Mouse (Mus musculus) urinary bladder, adult 2 months (tissue): ENCODE data around the gene Fbxo40. TPM values are rescaled to one million over a fixed set of nuclear protein-coding genes. Genes with fewer than 3 reads are reported as not detected.

ENCODE experiments used
- DNase-seq: peaks from one replicate; pipeline ENCODE4 v3.0.0; 2022; ENCODE audit warnings: low spot score
- polyA plus RNA-seq: library from polyadenylated mRNA; depleted of rRNA; stranded (reverse); fragments of >200 nt; gene quantifications from 2 replicates; pipeline ENCODE4 v1.2.3, GENCODE M21; 2012; rRNA removed

The Fbxo40 gene
- polyA plus RNA-seq, result 0.01 TPM in 1 of 2 replicates, not detected in the other

- no peak for DNase-seq
Observed at GRCm38 (mm10) chr16:36989999-36990625, at the start of gene Fbxo40. Fbxo40 (minus strand) TSS chr16:36990467.

- DNase-seq, result no peak
Observed at GRCm38 (mm10) chr16:37034751-37035150, 44.5 kb upstream of the Fbxo40 start.

GRCm38 (mm10) chr16:37031996-37032395 is 41.7 kb upstream of the Fbxo40 start:
- DNase-seq, result no peak

DNA sequence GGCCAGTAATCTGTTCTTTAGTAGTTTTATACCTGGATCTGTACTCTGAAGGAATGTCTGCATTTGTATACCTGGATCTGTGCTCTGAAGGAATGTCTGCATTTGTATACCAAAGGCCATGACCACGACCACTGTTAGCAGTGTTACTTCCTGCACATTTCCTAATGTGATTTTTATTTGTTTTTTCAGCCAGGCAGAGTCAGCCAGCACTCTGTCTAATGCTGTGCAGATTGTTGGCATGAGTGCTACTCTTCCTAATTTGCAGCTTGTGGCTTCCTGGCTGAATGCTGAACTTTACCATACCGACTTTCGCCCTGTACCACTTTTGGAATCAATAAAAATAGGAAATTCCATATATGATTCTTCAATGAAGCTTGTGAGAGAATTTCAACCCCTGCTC is 37.3 kb upstream of the Fbxo40 start:
- no peak for DNase-seq

GRCm38 (mm10) chr16:37012336-37012735 is 22.1 kb upstream of the Fbxo40 start:
- DNase-seq, result no peak

- no peak for DNase-seq
Observed at GRCm38 (mm10) chr16:37011922-37012289, 21.6 kb upstream of the Fbxo40 start.

GRCm38 (mm10) chr16:37011061-37011921 is 21.0 kb upstream of the Fbxo40 start, which contains the start of gene Polq:
Polq (plus strand) TSS chr16:37011786.
- peak; percentile 66 for DNase-seq

GRCm38 (mm10) chr16:37010370-37010769 is 20.1 kb upstream of the Fbxo40 start:
- no peak for DNase-seq

- DNase-seq, result no peak
Observed at GRCm38 (mm10) chr16:37009262-37009661, 19.0 kb upstream of the Fbxo40 start.

DNA sequence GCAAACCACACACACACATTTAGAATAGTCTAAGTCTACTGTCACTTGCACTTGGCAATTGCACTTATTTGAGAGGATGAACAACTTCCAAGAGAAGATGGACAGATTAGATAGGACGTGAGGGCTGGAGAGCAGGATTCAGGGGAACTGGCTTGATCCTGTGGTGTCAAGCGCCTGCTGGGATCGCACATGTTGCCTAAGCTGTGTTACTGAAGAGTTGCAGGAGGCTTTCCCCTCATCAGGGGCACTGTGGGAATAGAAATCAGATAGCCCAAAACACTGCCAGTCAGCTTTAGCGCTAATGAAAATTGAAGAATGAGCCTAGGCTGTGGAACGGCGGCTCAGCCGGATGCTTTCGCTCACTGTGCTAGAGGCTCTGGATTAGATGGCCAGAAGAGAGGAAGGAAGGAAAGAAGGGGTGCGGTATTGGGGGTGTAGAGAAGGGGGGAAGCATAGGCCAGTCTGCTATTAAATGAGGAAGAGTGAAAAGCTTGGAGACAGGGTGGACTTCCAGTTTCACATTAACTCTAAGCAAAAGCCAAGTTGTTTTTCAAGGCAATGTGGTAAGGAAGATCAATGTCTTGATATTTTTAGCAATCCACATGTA is 9.2 kb upstream of the Fbxo40 start:
- DNase-seq, result no peak

GRCm38 (mm10) chr16:36997650-36998049 is 7.4 kb upstream of the Fbxo40 start:
- no peak for DNase-seq

DNA sequence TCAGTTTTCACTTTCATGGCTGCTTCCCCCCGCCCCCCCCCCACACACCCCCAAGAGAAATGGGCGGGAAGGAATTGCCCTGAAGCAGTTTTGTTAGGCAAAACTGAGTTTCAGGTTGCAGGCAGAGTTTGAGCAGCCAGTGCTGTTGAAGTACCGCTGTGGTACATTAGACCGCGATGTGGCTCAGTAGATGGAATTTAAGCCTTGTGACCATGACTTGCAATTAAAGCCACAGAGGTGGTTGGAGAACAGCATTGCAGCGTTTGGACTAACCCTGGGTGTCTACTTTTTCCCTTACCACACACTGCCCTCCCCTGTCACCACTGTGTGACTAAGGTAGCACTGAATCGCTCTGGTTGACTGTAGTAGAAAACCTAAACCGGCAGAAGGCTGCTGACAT is 774 bp downstream of the Fbxo40 start:
- no peak for DNase-seq

DNA sequence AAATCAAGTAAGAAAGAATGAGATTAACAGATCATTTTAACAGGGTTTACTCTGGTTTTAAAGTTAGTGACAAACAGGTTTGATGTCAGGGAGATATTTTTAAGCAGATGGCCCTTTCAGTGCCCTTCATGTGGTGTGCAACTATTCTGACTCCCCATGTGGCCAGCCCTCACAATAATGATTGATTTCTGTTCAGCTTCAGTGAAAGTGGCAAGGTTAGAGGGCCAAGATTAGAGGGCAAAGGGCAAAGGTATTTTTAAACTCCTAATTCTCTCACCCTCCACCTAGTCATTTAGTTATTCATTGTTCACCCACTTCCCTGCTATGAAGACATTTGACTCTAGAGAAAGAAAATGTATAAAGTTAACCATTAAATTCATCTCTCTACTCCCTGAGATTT is 2.2 kb downstream of the Fbxo40 start:
- no peak for DNase-seq

DNA sequence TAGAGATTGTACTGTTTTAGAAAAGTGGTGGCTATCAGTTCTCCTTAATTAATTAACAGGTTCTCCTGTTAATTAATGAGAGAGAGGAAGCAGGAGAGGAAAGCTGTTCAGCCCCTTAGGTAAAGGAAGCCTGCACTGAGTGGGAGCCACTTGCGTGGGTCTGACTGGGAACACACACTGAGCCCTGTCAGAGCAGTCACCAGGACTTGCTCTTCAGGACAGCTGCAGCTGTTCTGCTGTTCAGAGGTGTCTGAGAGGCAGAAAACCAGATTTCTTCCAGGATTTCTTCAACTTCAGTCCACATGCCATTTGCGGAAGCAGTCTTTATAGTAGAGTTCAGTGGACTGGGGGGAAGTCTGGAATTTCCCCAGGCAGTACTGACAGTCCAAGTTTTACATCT is 2.9 kb downstream of the Fbxo40 start:
- no peak for DNase-seq

DNA sequence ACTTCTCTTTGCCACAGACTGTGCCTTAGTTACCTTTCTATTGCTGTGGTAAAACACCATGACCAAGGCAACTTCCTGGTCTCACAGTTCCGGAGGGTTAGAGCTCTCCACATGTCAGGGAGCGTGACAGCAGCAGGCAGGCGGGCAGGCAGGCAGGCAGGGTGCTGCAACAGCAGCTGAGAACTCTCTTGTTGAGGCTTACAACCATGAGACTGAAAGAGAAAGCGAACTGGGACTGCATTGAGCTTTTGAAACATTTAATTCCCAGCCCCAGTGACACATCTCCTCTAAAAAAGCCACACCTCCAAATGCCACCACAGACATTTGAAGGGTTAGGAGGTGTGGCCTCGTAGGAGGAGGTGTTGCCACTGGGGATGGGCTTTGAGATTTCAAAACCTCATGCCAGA is 4.6 kb downstream of the Fbxo40 start:
- DNase-seq, result no peak

- no peak for DNase-seq
Observed at GRCm38 (mm10) chr16:36983796-36984195, 6.5 kb downstream of the Fbxo40 start.

DNA sequence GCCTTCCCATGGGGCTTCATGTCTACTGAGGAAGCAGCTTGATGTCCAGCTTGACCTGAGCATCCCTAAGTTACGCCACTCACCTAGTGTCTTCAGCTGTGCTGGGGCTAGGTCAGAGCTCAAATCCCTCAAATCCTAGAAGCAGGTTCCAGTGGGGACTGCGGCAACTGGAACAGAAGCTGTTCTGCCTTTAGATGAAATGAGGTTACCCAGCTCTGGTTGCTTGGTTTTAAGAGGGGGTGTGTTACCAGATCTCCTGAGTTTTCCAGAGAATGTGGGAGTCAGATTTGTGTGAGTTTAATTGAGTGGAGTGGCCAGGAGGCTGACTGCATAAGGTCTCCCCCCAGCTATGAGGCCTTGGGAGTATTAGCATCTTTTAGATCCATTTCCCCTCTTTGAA is 11.1 kb downstream of the Fbxo40 start:
- no peak for DNase-seq

DNA sequence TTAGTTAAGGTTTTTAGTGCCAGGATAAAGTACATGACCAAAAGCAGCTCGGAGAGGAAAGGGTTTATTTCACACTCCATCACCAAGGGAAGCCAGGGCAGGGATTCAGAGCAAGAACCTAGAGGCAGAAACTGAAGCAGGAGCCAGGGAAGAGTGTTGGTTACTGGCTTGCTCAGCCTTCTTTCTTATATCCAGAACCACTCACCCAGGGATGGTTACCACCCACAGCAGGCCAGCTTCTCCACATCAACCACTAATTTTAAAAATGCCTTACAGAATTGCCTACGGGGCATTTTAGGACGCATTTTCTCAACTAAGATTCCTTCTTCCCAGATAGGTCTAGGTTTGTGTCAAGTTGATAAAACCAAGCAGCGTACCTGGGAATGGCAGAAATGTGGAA is 26.9 kb downstream of the Fbxo40 start:
- DNase-seq, result no peak

GRCm38 (mm10) chr16:36955106-36955505 is 35.2 kb downstream of the Fbxo40 start:
- no peak for DNase-seq

DNA sequence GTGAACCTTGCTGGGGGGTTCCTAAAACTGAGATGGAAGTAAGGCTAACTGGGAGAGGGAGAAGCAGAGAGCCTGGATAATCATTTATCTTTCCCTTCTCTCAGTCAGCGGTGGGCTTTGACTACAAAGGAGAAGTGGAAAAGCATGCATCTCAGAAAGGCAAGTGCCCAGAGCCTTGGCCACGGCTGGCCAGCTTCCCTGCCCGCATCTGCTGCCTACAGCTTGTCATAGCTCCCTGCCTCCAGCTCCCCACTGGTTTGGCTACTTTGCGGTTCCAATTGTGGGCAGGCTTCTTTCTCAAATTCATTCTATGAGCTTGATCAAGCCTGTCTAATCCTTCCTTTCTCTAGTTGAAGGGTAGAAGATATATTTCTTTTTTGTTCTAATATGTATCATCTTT is 39.2 kb downstream of the Fbxo40 start:
- DNase-seq, result no peak

DNA sequence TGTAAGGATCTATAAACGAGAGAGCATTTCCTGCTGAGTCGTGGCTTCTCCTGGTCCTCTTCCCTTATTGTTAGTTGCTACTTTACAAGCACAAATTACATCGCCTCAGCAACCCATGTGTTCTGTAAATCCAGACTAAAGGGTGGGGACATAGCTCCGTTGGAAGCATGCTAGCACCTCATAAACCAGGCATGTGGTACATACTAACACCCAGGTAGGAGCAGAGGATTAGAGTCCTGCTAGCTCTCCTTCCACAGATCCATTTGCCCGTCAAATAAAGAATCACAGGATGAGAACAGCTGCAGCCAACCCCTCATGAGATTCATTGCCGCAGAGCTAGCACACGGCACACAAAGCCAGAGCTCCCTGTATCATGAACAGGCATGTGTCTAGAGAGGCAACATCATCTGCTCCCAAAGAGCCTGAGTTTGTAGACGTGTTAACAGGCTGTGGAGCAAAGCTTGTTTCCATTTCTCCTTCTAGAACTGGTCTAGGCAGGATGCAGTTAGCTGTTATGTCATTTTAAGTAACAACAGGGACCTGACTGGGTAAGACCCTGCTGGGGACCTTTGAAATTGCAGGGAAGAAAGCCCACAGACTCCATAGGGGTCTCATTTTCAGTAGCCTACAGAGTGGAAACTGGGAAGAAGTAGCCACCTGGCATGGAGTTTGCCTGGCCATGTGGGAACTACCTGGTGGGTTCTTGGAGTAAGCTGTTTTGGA is 40.5 kb downstream of the Fbxo40 start:
- no peak for DNase-seq

- DNase-seq, result no peak
Observed at GRCm38 (mm10) chr16:36947646-36948197, 42.5 kb downstream of the Fbxo40 start.
